Mouse (Mus musculus) heart, embryonic 13.5 days (tissue): ENCODE measurements around the gene Nudcd3. TPM values are rescaled to one million over a fixed set of nuclear protein-coding genes. Genes with fewer than 3 reads are reported as not detected.

Source experiments
- ATAC-seq: fragments of 200-750 bp; cut with Nextera tagmentation; 2 replicates; pipeline ENCODE4 v1.8.0; 2017; ENCODE audit warnings: moderate TSS enrichment; ENCODE audit not compliant: insufficient number of reproducible peaks, low FRiP score, low TSS enrichment; ENCODE audit errors: extremely low read depth
- H3K27ac ChIP-seq: fragments of 300-500 bp; sonication (generic); replicated peaks from 2 replicates; pipeline ENCODE4 v1.5.1; 2015; ENCODE audit warnings: moderate library complexity, mild to moderate bottlenecking, inconsistent platforms
- H3K27me3 ChIP-seq: fragments of 300-500 bp; sonication (generic); replicated peaks from 2 replicates; pipeline ENCODE4 v1.6.1; 2015; ENCODE audit warnings: mild to moderate bottlenecking, inconsistent platforms
- H3K36me3 ChIP-seq: fragments of 300-500 bp; sonication (generic); 2 replicates; pipeline ENCODE4 v1.6.1; 2015; ENCODE audit warnings: mild to moderate bottlenecking, inconsistent platforms
- H3K4me1 ChIP-seq: fragments of 300-500 bp; sonication (generic); 2 replicates; pipeline ENCODE4 v1.6.1; 2015; ENCODE audit warnings: inconsistent platforms
- H3K4me2 ChIP-seq: fragments of 300-500 bp; sonication (generic); 2 replicates; pipeline ENCODE4 v1.6.1; 2015; ENCODE audit warnings: inconsistent platforms, mild to moderate bottlenecking, moderate library complexity
- H3K4me3 ChIP-seq: fragments of 300-500 bp; sonication (generic); 2 replicates; pipeline ENCODE4 v1.5.1; 2015; ENCODE audit warnings: moderate library complexity, mild to moderate bottlenecking, inconsistent platforms
- H3K9ac ChIP-seq: fragments of 300-500 bp; sonication (generic); 2 replicates; pipeline ENCODE4 v1.6.1; 2015; ENCODE audit warnings: inconsistent platforms, mild to moderate bottlenecking, moderate library complexity
- H3K9me3 ChIP-seq: fragments of 300-500 bp; sonication (generic); 2 replicates; pipeline ENCODE4 v1.6.1; 2016; ENCODE audit warnings: inconsistent platforms
- WGBS: fragments of 180-500 bp; shearing (Covaris S2); methylation state at CpG from one replicate; pipeline ENCODE4 v1.1.7; 2015; ENCODE audit warnings: mixed read lengths; 5-methylcytosine and 5-hydroxymethylcytosine counted together
- polyA plus RNA-seq: library from polyadenylated mRNA; unstranded; fragments of >200 nt; fragmentation: Nextera tagmentation; extraction: Ambion mirVana; gene quantifications from 2 replicates; pipeline ENCODE4 v1.2.1, GENCODE M21; 2015

Gene Nudcd3
- polyA plus RNA-seq, 1 experiment from 2014 or later: 30.1 TPM

GRCm38 (mm10) chr11:6075618-6076066 lies 124.6 kb downstream of the Nudcd3 start:
- WGBS: 45% methylated on average over 8 of the region's 8 CpGs
- peak overlapping the region; percentile 49; the same call in 1 of the 2 replicates for H3K27ac ChIP-seq
- peak overlapping the region; percentile 3; the same call in 1 of the 2 replicates for H3K9ac ChIP-seq
- no peak overlapping the region for H3K4me3 ChIP-seq
- no peaks in the 10 kb centered on the region for H3K36me3 ChIP-seq
- no peaks in the 10 kb centered on the region for H3K9me3 ChIP-seq
- H3K4me2 ChIP-seq: no peak overlapping the region
- ATAC-seq: no peak
- peaks cover 17% of the 10 kb centered on the region for H3K4me1 ChIP-seq
- H3K27me3 ChIP-seq: peaks cover 19% of the 10 kb centered on the region

- H3K4me1 ChIP-seq: peaks cover 18% of the 10 kb centered on the region
- no peak overlapping the region for H3K9ac ChIP-seq
- 0 out of 2 replicates have a peak overlapping the region, but pooled peaks have one; percentile 18 for H3K4me3 ChIP-seq
- 12% methylated on average over 16 of the region's 19 CpGs for WGBS
- H3K4me2 ChIP-seq: peak overlapping the region; percentile 31
- H3K27me3 ChIP-seq: peaks cover 87% of the 10 kb centered on the region
- ATAC-seq: no peak
- H3K27ac ChIP-seq: no peak overlapping the region
- H3K9me3 ChIP-seq: no peaks in the 10 kb centered on the region
- no peaks in the 10 kb centered on the region for H3K36me3 ChIP-seq
Observed at GRCm38 (mm10) chr11:6068181-6068957, 131.8 kb downstream of the Nudcd3 start.

GRCm38 (mm10) chr11:6067160-6067559 lies 133.1 kb downstream of the Nudcd3 start:
- Histone ChIP-seq H3K27me3 (peaks cover 99% of the 10 kb centered on the region), H3K4me2 (no peak overlapping the region), H3K9ac (no peak overlapping the region), H3K4me1 (peaks cover 18% of the 10 kb centered on the region), H3K4me3 (no peak overlapping the region), H3K36me3 (no peaks in the 10 kb centered on the region), H3K27ac (no peak overlapping the region), H3K9me3 (no peaks in the 10 kb centered on the region)
- WGBS: 47% methylated on average over 9 of the region's 9 CpGs
- no peak for ATAC-seq

- Histone ChIP-seq H3K9me3 (no peaks in the 10 kb centered on the region), H3K36me3 (no peaks in the 10 kb centered on the region), H3K4me3 (peak within 1 kb of the TSS; percentile 68), H3K4me1 (peaks cover 18% of the 10 kb centered on the region), H3K9ac (peak within 1 kb of the TSS; percentile 75), H3K4me2 (peak within 1 kb of the TSS; percentile 96), H3K27ac (no peak within 1 kb of the TSS), H3K27me3 (peaks cover 100% of the 10 kb centered on the region)
- ATAC-seq: no peak
- 20% methylated on average over 6 of the region's 6 CpGs for WGBS
Observed at GRCm38 (mm10) chr11:6066176-6066575, 134.0 kb downstream of the Nudcd3 start, which contains the start of gene Camk2b. Camk2b (minus strand) TSS chr11:6066362.

- Histone ChIP-seq H3K4me2 (peak overlapping the region; percentile 96), H3K9me3 (no peaks in the 10 kb centered on the region), H3K4me1 (peaks cover 18% of the 10 kb centered on the region), H3K4me3 (peak overlapping the region; percentile 68), H3K27ac (no peak overlapping the region), H3K27me3 (peaks cover 96% of the 10 kb centered on the region), H3K9ac (peak overlapping the region; percentile 75), H3K36me3 (no peaks in the 10 kb centered on the region)
- ATAC-seq: no peak
- 1% methylated on average over 82 of the region's 95 CpGs for WGBS
Observed at GRCm38 (mm10) chr11:6065551-6066121, 134.6 kb downstream of the Nudcd3 start.

- WGBS: 1% methylated on average over 32 of the region's 55 CpGs
Observed at GRCm38 (mm10) chr11:6065046-6065521, 135.1 kb downstream of the Nudcd3 start.

GRCm38 (mm10) chr11:6064215-6065045 lies 135.8 kb downstream of the Nudcd3 start:
- H3K4me1 ChIP-seq: peaks cover 18% of the 10 kb centered on the region
- no peak overlapping the region for H3K27ac ChIP-seq
- no peaks in the 10 kb centered on the region for H3K36me3 ChIP-seq
- peaks cover 89% of the 10 kb centered on the region for H3K27me3 ChIP-seq
- no peak for ATAC-seq
- peak overlapping the region; percentile 68 for H3K4me3 ChIP-seq
- 4% methylated on average over 30 of the region's 30 CpGs for WGBS
- H3K4me2 ChIP-seq: peak overlapping the region; percentile 96
- no peaks in the 10 kb centered on the region for H3K9me3 ChIP-seq
- H3K9ac ChIP-seq: peak overlapping the region; percentile 75

More at GRCm38 (mm10) chr11:6065046-6065521, 135.1 kb downstream of the Nudcd3 start:
- Histone ChIP-seq H3K27me3 (peaks cover 96% of the 10 kb centered on the region), H3K9me3 (no peaks in the 10 kb centered on the region), H3K4me2 (peak overlapping the region; percentile 96), H3K9ac (peak overlapping the region; percentile 75), H3K4me1 (peaks cover 18% of the 10 kb centered on the region), H3K36me3 (no peaks in the 10 kb centered on the region), H3K4me3 (peak overlapping the region; percentile 68), H3K27ac (no peak overlapping the region)
- ATAC-seq: 0 out of 2 replicates have a peak, but pooled peaks have one; percentile 6

GRCm38 (mm10) chr11:6063501-6064214 lies 136.6 kb downstream of the Nudcd3 start:
- H3K4me2 ChIP-seq: peak overlapping the region; percentile 96
- no peak for ATAC-seq
- H3K9me3 ChIP-seq: no peaks in the 10 kb centered on the region
- peaks cover 86% of the 10 kb centered on the region for H3K27me3 ChIP-seq
- no peaks in the 10 kb centered on the region for H3K36me3 ChIP-seq
- WGBS: 45% methylated on average over 17 of the region's 17 CpGs
- H3K4me1 ChIP-seq: peaks cover 18% of the 10 kb centered on the region
- no peak overlapping the region for H3K27ac ChIP-seq
- H3K4me3 ChIP-seq: peak overlapping the region; percentile 68; the same call in 1 of the 2 replicates
- H3K9ac ChIP-seq: no peak overlapping the region

GRCm38 (mm10) chr11:6063065-6063464 lies 137.2 kb downstream of the Nudcd3 start:
- no peak overlapping the region for H3K4me2 ChIP-seq
- no peak overlapping the region for H3K27ac ChIP-seq
- H3K9ac ChIP-seq: no peak overlapping the region
- H3K36me3 ChIP-seq: no peaks in the 10 kb centered on the region
- ATAC-seq: no peak
- peaks cover 80% of the 10 kb centered on the region for H3K27me3 ChIP-seq
- H3K4me1 ChIP-seq: peaks cover 18% of the 10 kb centered on the region
- 79% methylated on average over 7 of the region's 7 CpGs for WGBS
- no peaks in the 10 kb centered on the region for H3K9me3 ChIP-seq
- H3K4me3 ChIP-seq: no peak overlapping the region

GRCm38 (mm10) chr11:6062329-6062728 lies 137.9 kb downstream of the Nudcd3 start:
- H3K4me1 ChIP-seq: peaks cover 18% of the 10 kb centered on the region
- no peaks in the 10 kb centered on the region for H3K9me3 ChIP-seq
- H3K4me2 ChIP-seq: no peak overlapping the region
- H3K4me3 ChIP-seq: no peak overlapping the region
- H3K36me3 ChIP-seq: no peaks in the 10 kb centered on the region
- no peak overlapping the region for H3K27ac ChIP-seq
- no peak for ATAC-seq
- WGBS: 79% methylated on average over 11 of the region's 11 CpGs
- peaks cover 73% of the 10 kb centered on the region for H3K27me3 ChIP-seq
- H3K9ac ChIP-seq: no peak overlapping the region
